Mouse (Mus musculus) neural tube, embryonic 14.5 days (tissue): ENCODE measurements at regions not wholly inside any gene's neighbourhood (a gene's known extent, or its start where the extent isn't known, plus 50 kb on each side); places are given as distances from the start of the nearest gene placed in this dataset.

Experiments used
- ATAC-seq: fragments of 200-750 bp; cut with Nextera tagmentation; 2 replicates; pipeline ENCODE4 v1.8.0; 2017; ENCODE audit warnings: low read depth, mild to moderate bottlenecking, moderate TSS enrichment, moderate library complexity
- H3K27ac ChIP-seq: fragments of 300-500 bp; sonication (generic); 2 replicates; pipeline ENCODE4 v1.5.1; 2014; ENCODE audit warnings: low read depth, mild to moderate bottlenecking, control low read depth, low read length, moderate library complexity, mixed read lengths
- H3K27me3 ChIP-seq: fragments of 300-500 bp; sonication (generic); 2 replicates; pipeline ENCODE4 v1.6.1; 2014; ENCODE audit warnings: low read length; ENCODE audit not compliant: control insufficient read depth, insufficient read depth
- H3K36me3 ChIP-seq: fragments of 300-500 bp; sonication (generic); 2 replicates; pipeline ENCODE4 v1.6.1; 2014; ENCODE audit warnings: low read length, mixed read lengths; ENCODE audit not compliant: control insufficient read depth, insufficient read depth
- H3K4me1 ChIP-seq: fragments of 300-500 bp; sonication (generic); 2 replicates; pipeline ENCODE4 v1.6.1; 2014; ENCODE audit warnings: low read length; ENCODE audit not compliant: control insufficient read depth, insufficient read depth
- H3K4me2 ChIP-seq: fragments of 300-500 bp; sonication (generic); 2 replicates; pipeline ENCODE4 v1.6.1; 2014; ENCODE audit warnings: mild to moderate bottlenecking, low read depth, low read length, control low read depth
- H3K4me3 ChIP-seq: fragments of 300-500 bp; sonication (generic); 2 replicates; pipeline ENCODE4 v1.5.1; 2014; ENCODE audit warnings: low read depth, low read length, control low read depth, mixed read lengths
- H3K9ac ChIP-seq: fragments of 300-500 bp; sonication (generic); replicated peaks from 2 replicates; pipeline ENCODE4 v1.6.1; 2014; ENCODE audit warnings: low read depth, mild to moderate bottlenecking, control low read depth, low read length, mixed read lengths
- H3K9me3 ChIP-seq: fragments of 300-500 bp; sonication (generic); 2 replicates; pipeline ENCODE4 v1.6.1; 2016; ENCODE audit warnings: low read length; ENCODE audit not compliant: control insufficient read depth
- WGBS: fragments of 180-500 bp; shearing (Covaris S2); extraction: QIAGEN DNeasy Blood & Tissue Kit; methylation state at CpG from one replicate; pipeline ENCODE4 v1.1.7; 2014; 5-methylcytosine and 5-hydroxymethylcytosine counted together

DNA sequence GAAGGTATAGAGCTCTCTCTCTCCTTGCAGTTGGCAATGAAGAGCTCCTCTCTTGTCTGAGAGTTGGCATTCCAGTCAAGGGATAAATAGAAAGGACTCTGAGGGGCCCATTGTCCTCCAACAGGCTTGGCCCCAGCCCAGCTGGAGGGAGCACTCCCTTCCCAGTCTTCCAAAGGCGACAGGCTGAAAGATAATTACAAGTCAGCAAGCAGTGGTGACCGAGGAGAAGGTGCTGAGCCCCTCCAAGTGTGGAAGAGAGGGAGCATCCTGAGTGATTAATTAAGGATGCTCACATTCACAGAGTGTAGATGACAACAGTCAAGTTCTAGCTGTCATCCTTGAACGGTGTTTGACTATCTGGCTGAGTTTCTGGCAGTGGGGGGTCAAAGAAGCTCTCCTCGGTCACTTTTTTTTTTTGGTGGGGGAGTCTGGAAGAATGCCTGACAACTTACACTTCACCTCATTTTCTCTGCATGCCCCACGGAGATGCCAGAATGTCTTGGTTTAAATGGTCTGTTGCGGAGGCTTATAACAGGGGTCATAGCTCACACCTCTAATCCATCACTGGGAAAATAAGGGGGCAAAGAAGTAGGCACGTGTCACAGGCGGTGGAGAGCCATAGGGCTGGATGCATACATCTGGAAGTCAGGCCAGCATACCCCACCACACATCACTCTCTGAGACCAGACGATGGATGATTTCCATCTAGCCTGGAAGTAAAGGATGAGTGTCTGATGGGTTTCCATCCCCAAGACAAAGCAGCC is 93.5 kb upstream of the Lclat1 start:
- Histone ChIP-seq H3K4me3 (no peak overlapping the region), H3K4me2 (no peak overlapping the region), H3K4me1 (no peaks in the 10 kb centered on the region), H3K9me3 (no peaks in the 10 kb centered on the region), H3K27ac (no peak overlapping the region), H3K36me3 (no peaks in the 10 kb centered on the region), H3K27me3 (no peaks in the 10 kb centered on the region), H3K9ac (no peak overlapping the region)
- ATAC-seq, result no peak
- 57% methylated on average over 9 of the region's 9 CpGs for WGBS

DNA sequence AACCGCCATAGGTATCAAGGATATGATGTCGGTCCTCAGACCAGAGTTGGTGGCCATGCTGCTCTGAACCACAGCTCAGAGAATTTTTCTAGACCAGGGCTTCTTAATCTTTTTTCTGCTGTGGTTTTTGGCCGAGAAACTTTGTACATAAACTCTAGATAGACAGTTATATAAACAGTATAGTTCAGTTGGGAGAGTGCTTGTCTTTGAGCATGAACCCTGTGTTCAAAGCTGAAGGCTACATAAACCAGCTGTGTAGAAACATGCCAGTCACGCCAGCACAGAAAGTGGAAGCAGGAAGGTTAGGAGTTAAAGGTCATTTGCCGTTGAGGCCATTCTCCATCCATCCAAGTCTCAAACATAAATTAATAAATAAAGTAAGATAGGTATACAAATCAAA is 90.6 kb upstream of the Lclat1 start:
- no peak overlapping the region for H3K27ac ChIP-seq
- no peaks in the 10 kb centered on the region for H3K36me3 ChIP-seq
- H3K27me3 ChIP-seq, result no peaks in the 10 kb centered on the region
- 91% methylated on average over 5 of the region's 5 CpGs for WGBS
- no peaks in the 10 kb centered on the region for H3K9me3 ChIP-seq
- no peak overlapping the region for H3K9ac ChIP-seq
- no peaks in the 10 kb centered on the region for H3K4me1 ChIP-seq
- H3K4me3 ChIP-seq, result no peak overlapping the region
- H3K4me2 ChIP-seq, result no peak overlapping the region
- ATAC-seq, result no peak

DNA sequence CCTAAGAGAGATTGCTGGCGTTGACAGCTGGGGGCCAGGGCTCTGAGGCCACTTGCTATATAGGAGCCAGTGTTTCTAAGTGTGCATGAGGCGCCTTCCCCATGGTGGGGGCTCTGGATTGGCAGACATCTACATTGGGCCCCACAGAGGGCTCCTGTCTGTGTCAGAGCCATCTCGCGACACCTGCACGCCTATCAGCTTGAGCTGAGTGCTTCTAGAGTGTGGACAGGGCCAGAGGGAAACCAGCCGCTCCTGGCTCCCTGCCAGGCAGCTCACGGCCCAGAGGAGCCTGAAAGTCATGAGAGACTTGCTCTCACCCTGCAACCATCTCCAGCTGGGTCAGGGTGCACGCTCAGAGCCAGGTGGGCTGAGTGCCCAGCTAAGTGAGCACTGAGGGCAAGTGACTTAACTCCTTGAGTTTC is 85.1 kb upstream of the Lclat1 start:
- no peaks in the 10 kb centered on the region for H3K36me3 ChIP-seq
- no peaks in the 10 kb centered on the region for H3K9me3 ChIP-seq
- H3K9ac ChIP-seq, result no peak overlapping the region
- no peaks in the 10 kb centered on the region for H3K4me1 ChIP-seq
- no peak overlapping the region for H3K4me3 ChIP-seq
- 76% methylated on average over 8 of the region's 8 CpGs for WGBS
- no peak for ATAC-seq
- no peak overlapping the region for H3K4me2 ChIP-seq
- H3K27me3 ChIP-seq, result no peaks in the 10 kb centered on the region
- no peak overlapping the region for H3K27ac ChIP-seq

DNA sequence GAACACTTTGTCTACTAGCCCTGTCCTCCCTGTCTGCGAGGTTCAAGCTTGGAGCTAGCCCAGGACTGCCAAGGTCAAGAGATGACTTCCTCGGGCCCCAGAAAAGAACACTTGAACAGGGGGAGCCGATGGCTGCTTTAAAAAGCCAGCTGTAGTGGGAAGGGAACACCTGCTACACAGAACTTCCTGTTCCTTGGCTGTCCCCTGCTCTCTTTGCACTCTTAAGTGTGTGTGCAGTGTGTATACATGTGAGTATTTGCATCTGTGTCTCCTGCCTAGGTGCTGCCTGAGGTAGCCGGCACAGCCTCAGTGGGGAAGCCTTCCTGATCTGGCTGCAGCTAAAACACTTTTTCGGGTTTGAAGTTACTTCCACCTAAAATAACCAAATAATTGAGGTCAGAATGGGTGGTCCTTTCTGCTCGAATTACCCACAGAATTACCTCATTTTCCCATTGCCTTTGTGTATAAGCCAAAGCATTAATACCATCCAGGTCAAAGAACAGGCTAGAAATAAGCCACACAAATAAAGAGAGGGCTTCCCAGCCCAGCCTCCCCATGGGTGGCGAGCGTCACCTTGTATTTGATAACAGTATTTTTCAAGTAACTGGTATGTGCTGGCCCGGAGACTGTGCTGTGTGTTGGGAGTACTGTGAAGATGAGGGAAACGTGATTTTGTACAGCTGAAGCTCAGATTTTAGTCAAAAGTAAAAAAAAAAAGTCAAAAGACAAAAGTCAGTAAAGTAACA is 84.2 kb upstream of the Lclat1 start:
- no peaks in the 10 kb centered on the region for H3K4me1 ChIP-seq
- no peak overlapping the region for H3K27ac ChIP-seq
- H3K27me3 ChIP-seq, result no peaks in the 10 kb centered on the region
- H3K4me2 ChIP-seq, result no peak overlapping the region
- H3K4me3 ChIP-seq, result no peak overlapping the region
- H3K36me3 ChIP-seq, result no peaks in the 10 kb centered on the region
- H3K9ac ChIP-seq, result no peak overlapping the region
- no peaks in the 10 kb centered on the region for H3K9me3 ChIP-seq
- ATAC-seq, result no peak
- WGBS, result 73% methylated on average over 10 of the region's 10 CpGs

DNA sequence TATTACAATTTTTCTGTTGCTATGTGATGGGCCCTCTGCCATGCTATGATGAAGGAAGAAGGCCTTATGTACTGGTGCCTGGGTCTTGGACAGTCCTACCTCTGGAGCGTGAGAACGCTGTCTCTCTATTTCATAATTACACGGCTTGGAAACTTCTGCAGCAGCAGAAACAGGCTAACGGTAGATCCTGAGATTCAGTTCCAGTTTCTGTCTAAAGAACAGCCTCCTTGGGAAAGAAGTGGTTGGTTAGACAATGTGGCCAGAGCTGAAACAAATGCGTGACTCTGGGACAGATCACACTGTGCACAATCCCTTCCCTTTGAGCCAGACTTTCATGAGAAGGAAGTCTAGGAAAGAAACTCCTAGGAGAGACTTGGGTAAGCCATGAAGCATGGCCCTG is 80.7 kb upstream of the Lclat1 start:
- no peaks in the 10 kb centered on the region for H3K9me3 ChIP-seq
- ATAC-seq, result no peak
- no peak overlapping the region for H3K4me3 ChIP-seq
- H3K36me3 ChIP-seq, result no peaks in the 10 kb centered on the region
- H3K27me3 ChIP-seq, result no peaks in the 10 kb centered on the region
- H3K9ac ChIP-seq, result no peak overlapping the region
- WGBS, result 94% methylated on average over 5 of the region's 5 CpGs
- no peak overlapping the region for H3K27ac ChIP-seq
- no peak overlapping the region for H3K4me2 ChIP-seq
- no peaks in the 10 kb centered on the region for H3K4me1 ChIP-seq

DNA sequence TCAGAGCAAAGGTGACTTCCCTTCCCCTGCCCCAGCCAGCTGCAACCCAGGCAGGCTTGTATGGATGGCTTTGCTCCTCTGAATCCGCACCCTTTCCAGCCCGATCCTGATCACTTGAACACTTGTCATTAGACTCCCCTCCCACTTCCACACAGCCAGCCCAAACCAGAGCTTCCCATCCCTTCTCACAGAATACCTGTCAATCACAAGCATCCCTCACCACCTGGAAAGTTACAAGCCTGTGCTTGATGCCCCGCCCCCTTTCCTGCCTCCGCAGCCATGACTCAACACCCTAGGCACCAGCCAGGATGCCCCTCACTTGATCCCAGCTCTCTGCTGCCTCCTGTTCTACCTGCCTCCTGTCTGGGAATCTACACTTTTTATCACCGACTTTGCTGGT is 76.0 kb upstream of the Lclat1 start:
- no peaks in the 10 kb centered on the region for H3K4me1 ChIP-seq
- no peak overlapping the region for H3K4me3 ChIP-seq
- no peaks in the 10 kb centered on the region for H3K27me3 ChIP-seq
- ATAC-seq, result no peak
- no peaks in the 10 kb centered on the region for H3K9me3 ChIP-seq
- 74% methylated on average over 5 of the region's 5 CpGs for WGBS
- H3K4me2 ChIP-seq, result no peak overlapping the region
- no peak overlapping the region for H3K9ac ChIP-seq
- no peak overlapping the region for H3K27ac ChIP-seq
- H3K36me3 ChIP-seq, result no peaks in the 10 kb centered on the region

DNA sequence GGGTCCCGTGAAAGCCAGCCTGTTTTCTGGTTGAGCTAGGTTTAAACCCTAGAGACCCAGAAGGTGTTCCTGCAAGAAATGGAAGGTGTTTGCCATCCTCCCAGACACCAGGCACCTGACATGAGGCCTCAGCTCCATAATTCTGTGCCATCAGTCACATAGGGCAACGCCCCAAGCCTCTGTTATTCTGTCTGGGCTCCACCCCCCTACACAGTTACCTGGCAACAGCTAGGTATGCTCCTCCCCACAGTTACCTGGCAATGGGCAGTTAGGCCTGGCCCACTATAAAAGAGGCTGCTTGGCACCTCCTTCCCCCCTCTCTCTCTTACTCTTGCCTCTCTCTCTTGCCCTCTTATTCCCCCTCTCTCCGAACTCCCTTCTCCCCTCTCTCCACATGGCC is 75.5 kb upstream of the Lclat1 start:
- no peak overlapping the region for H3K9ac ChIP-seq
- no peak for ATAC-seq
- no peaks in the 10 kb centered on the region for H3K36me3 ChIP-seq
- 72% methylated on average over 3 of the region's 3 CpGs for WGBS
- H3K4me3 ChIP-seq, result no peak overlapping the region
- H3K4me1 ChIP-seq, result no peaks in the 10 kb centered on the region
- no peak overlapping the region for H3K27ac ChIP-seq
- H3K27me3 ChIP-seq, result no peaks in the 10 kb centered on the region
- H3K9me3 ChIP-seq, result no peaks in the 10 kb centered on the region
- no peak overlapping the region for H3K4me2 ChIP-seq

DNA sequence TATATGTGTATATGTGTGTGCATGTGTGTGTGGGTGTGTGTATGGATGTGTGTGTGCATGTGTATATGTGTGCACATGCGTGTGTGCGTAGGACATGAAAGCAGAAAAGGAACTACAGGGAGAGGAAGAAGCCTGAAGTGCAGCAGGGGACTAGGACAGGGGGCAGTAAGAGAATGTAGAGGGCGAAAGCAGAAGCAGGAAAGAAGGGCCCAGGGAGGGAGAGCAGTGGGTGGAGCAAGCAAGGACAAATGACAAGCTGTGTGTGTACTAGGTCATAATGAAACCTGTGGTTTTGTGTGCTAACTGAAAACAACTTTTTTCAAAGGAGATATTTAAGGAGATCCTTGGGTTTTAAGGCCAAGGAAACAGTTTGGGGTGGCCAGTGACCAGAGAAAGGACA is 73.4 kb upstream of the Lclat1 start:
- WGBS, result 85% methylated on average over 3 of the region's 3 CpGs

DNA sequence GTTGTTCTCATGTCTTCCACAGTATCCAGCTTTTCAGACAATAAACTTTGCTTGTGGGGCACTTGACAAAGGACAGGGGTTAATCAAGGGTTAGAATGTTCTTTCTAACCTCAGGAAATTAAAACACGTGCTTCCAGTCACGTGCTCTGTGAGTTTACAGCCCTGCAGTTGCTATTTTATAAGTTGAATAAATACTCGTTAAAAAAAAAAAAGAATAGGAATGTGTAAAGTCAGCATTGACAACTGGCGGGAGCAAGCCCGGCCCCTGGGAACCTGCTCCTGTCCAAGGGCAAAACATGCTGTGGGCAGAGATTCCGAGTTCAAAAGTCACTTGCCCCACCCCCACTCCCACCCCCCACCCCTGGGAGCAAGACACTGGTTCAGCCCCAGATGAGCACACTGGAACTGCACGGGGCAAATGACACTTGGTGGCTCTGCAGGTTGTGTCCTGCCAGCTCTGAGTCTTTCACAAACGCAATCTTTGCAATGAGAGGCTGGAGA is 72.8 kb upstream of the Lclat1 start:
- no peak overlapping the region for H3K4me2 ChIP-seq
- no peak overlapping the region for H3K9ac ChIP-seq
- no peaks in the 10 kb centered on the region for H3K36me3 ChIP-seq
- H3K27ac ChIP-seq, result no peak overlapping the region
- no peaks in the 10 kb centered on the region for H3K4me1 ChIP-seq
- WGBS, result 40% methylated on average over 8 of the region's 8 CpGs
- ATAC-seq, result no peak
- H3K4me3 ChIP-seq, result no peak overlapping the region
- no peaks in the 10 kb centered on the region for H3K9me3 ChIP-seq
- no peaks in the 10 kb centered on the region for H3K27me3 ChIP-seq

More for the DNA sequence above, 73.4 kb upstream of the Lclat1 start:
- Histone ChIP-seq H3K4me2 (no peak overlapping the region), H3K27me3 (no peaks in the 10 kb centered on the region), H3K4me1 (no peaks in the 10 kb centered on the region), H3K36me3 (no peaks in the 10 kb centered on the region), H3K27ac (no peak overlapping the region), H3K9me3 (no peaks in the 10 kb centered on the region), H3K4me3 (no peak overlapping the region), H3K9ac (no peak overlapping the region)
- no peak for ATAC-seq
